Mouse (Mus musculus): ENCODE measurements around the gene Slc25a39. TPM values are rescaled to one million over a fixed set of nuclear protein-coding genes. Genes with fewer than 3 reads are reported as not detected.
"Not testable (repeated sequence)": the region's sequence is repeated elsewhere in the genome, so short reads cannot be mapped to it uniquely, and the experiment has no call there.

Slc25a39 gene
- polyA plus RNA-seq, 1 experiment, result 124 TPM

- Histone ChIP-seq H3K27me3 (ENCODE audit: control insufficient read depth, insufficient read depth, low read length) (no peaks in the 10 kb centered on the region), H3K4me1 (ENCODE audit: control insufficient read depth, insufficient read depth, low read length) (no peaks in the 10 kb centered on the region), H3K27ac (ENCODE audit: insufficient read depth, low read length) (no peak overlapping the region), H3K4me3 (replicated peaks; ENCODE audit: insufficient read depth, low read depth, low read length) (no peak overlapping the region)
- 64% methylated on average over 10 of the region's 10 CpGs for WGBS
- no peak for TF ChIP-seq CTCF (IDR thresholded peaks at IDR 0.05; ENCODE audit: borderline replicate concordance, insufficient read depth, low read depth, low read length)
- no peak for TF ChIP-seq POLR2A (IDR thresholded peaks at IDR 0.05; ENCODE audit: borderline replicate concordance, insufficient read depth, low read length)
- DNase-seq, result no peak
Observed at GRCm38 (mm10) chr11:102415034-102415802, 7.5 kb upstream of the Slc25a39 start.

GRCm38 (mm10) chr11:102413059-102413458 lies 5.3 kb upstream of the Slc25a39 start:
- DNase-seq, result no peak
- 71% methylated on average over 8 of the region's 8 CpGs for WGBS
- no peak for TF ChIP-seq CTCF (IDR thresholded peaks at IDR 0.05; ENCODE audit: borderline replicate concordance, insufficient read depth, low read depth, low read length)
- no peak for TF ChIP-seq POLR2A (IDR thresholded peaks at IDR 0.05; ENCODE audit: borderline replicate concordance, insufficient read depth, low read length)
- no peaks in the 10 kb centered on the region for H3K27me3 ChIP-seq (ENCODE audit: control insufficient read depth, insufficient read depth, low read length)
- H3K4me3 ChIP-seq (replicated peaks; ENCODE audit: insufficient read depth, low read depth, low read length), result no peak overlapping the region
- H3K4me1 ChIP-seq (ENCODE audit: control insufficient read depth, insufficient read depth, low read length), result no peaks in the 10 kb centered on the region
- no peak overlapping the region for H3K27ac ChIP-seq (ENCODE audit: insufficient read depth, low read length)

GRCm38 (mm10) chr11:102411704-102412103 lies 4.0 kb upstream of the Slc25a39 start:
- no peaks in the 10 kb centered on the region for H3K27me3 ChIP-seq (ENCODE audit: control insufficient read depth, insufficient read depth, low read length)
- peak; percentile 88 to 92 for DNase-seq
- TF ChIP-seq CTCF (IDR thresholded peaks at IDR 0.05; ENCODE audit: borderline replicate concordance, insufficient read depth, low read depth, low read length) (peak; percentile 97), POLR2A (IDR thresholded peaks at IDR 0.05; ENCODE audit: borderline replicate concordance, insufficient read depth, low read length) (no peak)
- no peak overlapping the region for H3K27ac ChIP-seq (ENCODE audit: insufficient read depth, low read length)
- no peak overlapping the region for H3K4me3 ChIP-seq (replicated peaks; ENCODE audit: insufficient read depth, low read depth, low read length)
- no peaks in the 10 kb centered on the region for H3K4me1 ChIP-seq (ENCODE audit: control insufficient read depth, insufficient read depth, low read length)
- WGBS, result 2% methylated on average over 11 of the region's 11 CpGs

GRCm38 (mm10) chr11:102411061-102411460 lies 3.3 kb upstream of the Slc25a39 start:
- 0 out of 2 replicates have a peak, but pooled peaks cover 1% of the 10 kb centered on the region for H3K4me1 ChIP-seq (ENCODE audit: control insufficient read depth, insufficient read depth, low read length)
- no peaks in the 10 kb centered on the region for H3K27me3 ChIP-seq (ENCODE audit: control insufficient read depth, insufficient read depth, low read length)
- no peak for TF ChIP-seq POLR2A (IDR thresholded peaks at IDR 0.05; ENCODE audit: borderline replicate concordance, insufficient read depth, low read length)
- no peak for TF ChIP-seq CTCF (IDR thresholded peaks at IDR 0.05; ENCODE audit: borderline replicate concordance, insufficient read depth, low read depth, low read length)
- H3K4me3 ChIP-seq (replicated peaks; ENCODE audit: insufficient read depth, low read depth, low read length), result no peak overlapping the region
- H3K27ac ChIP-seq (ENCODE audit: insufficient read depth, low read length), result no peak overlapping the region
- no peak for DNase-seq
- WGBS, result 70% methylated on average over 3 of the region's 3 CpGs

- not testable (repeated sequence) for H3K4me3 ChIP-seq (replicated peaks; ENCODE audit: insufficient read depth, low read depth, low read length); H3K27ac ChIP-seq (ENCODE audit: insufficient read depth, low read length); H3K4me1 ChIP-seq (ENCODE audit: control insufficient read depth, insufficient read depth, low read length); DNase-seq; H3K27me3 ChIP-seq (ENCODE audit: control insufficient read depth, insufficient read depth, low read length)
- 85% methylated on average over 3 of the region's 3 CpGs for WGBS
Observed at GRCm38 (mm10) chr11:102410345-102410744, 2.6 kb upstream of the Slc25a39 start.

GRCm38 (mm10) chr11:102409795-102410330 lies 2.1 kb upstream of the Slc25a39 start:
- DNase-seq, result no peak
- Histone ChIP-seq H3K4me1 (ENCODE audit: control insufficient read depth, insufficient read depth, low read length) (peaks cover 6% of the 10 kb centered on the region), H3K4me3 (replicated peaks; ENCODE audit: insufficient read depth, low read depth, low read length) (no peak overlapping the region), H3K27me3 (ENCODE audit: control insufficient read depth, insufficient read depth, low read length) (no peaks in the 10 kb centered on the region), H3K27ac (ENCODE audit: insufficient read depth, low read length) (no peak overlapping the region)
- TF ChIP-seq POLR2A (IDR thresholded peaks at IDR 0.05; ENCODE audit: borderline replicate concordance, insufficient read depth, low read length) (no peak), CTCF (IDR thresholded peaks at IDR 0.05; ENCODE audit: borderline replicate concordance, insufficient read depth, low read depth, low read length) (no peak)
- WGBS, result 83% methylated on average over 3 of the region's 3 CpGs

- TF ChIP-seq CTCF (IDR thresholded peaks at IDR 0.05; ENCODE audit: borderline replicate concordance, insufficient read depth, low read depth, low read length) (no peak), POLR2A (IDR thresholded peaks at IDR 0.05; ENCODE audit: borderline replicate concordance, insufficient read depth, low read length) (no peak)
- Histone ChIP-seq H3K4me1 (ENCODE audit: control insufficient read depth, insufficient read depth, low read length) (peaks cover 13% of the 10 kb centered on the region), H3K27ac (ENCODE audit: insufficient read depth, low read length) (peak overlapping the region; percentile 32; the same call in 1 of the 2 replicates), H3K4me3 (replicated peaks; ENCODE audit: insufficient read depth, low read depth, low read length) (peak overlapping the region; percentile 21), H3K27me3 (ENCODE audit: control insufficient read depth, insufficient read depth, low read length) (no peaks in the 10 kb centered on the region)
- WGBS, result 41% methylated on average over 15 of the region's 15 CpGs
- no peak for DNase-seq
Observed at GRCm38 (mm10) chr11:102408888-102409794, 1.4 kb upstream of the Slc25a39 start.
